Mouse (Mus musculus) ovary, postnatal 10 days (tissue): ENCODE results near the gene Izumo2.

Experiments
- DNase-seq: peaks from one replicate; pipeline ENCODE4 v3.0.0; 2022; ENCODE audit warnings: low spot score

The Izumo2 gene

DNA sequence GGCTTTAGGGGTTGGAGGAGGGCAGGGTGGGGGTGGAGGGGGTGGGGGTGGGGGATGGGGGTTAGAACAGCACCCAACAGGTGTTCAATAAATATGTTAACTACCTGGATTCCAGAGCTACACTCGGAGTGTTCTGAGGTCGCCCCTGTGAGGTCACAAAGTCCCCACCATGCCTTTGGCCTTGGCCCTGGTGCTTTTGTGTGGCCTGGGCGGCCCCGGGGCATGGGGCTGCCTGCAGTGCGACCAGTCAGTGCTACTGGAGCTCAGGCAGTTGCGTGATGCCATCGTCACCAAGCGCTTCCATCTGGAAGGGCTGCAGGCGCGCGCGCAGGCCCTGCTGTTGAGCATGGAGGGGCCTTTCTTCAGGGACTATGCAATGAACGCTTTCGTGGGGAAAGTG, at the start of gene Izumo2:
Gene Izumo2 (plus strand): TSS at position 169 of the 400 bp plus-strand sequence.
- no peak for DNase-seq

DNA sequence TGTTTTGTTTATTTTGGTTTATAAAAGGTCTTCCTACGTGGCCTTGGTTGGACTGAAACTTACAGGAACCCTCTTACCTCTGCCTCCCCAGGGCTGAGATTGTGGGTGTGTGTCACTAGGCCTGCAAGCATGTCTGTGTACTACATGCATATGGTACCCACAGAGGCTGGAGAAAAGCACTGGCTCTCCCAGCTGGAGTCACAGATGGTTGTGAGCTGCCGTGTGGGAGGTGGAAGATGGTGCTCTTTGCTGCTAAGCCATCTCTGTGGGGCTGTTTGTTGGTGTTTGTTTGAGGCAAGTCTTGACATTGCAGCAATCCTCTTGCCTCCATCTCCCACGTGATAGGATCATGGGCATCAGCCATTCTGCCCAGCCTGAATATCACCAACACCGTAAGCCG, 47.3 kb upstream of the Izumo2 start:
- DNase-seq, result no peak

DNA sequence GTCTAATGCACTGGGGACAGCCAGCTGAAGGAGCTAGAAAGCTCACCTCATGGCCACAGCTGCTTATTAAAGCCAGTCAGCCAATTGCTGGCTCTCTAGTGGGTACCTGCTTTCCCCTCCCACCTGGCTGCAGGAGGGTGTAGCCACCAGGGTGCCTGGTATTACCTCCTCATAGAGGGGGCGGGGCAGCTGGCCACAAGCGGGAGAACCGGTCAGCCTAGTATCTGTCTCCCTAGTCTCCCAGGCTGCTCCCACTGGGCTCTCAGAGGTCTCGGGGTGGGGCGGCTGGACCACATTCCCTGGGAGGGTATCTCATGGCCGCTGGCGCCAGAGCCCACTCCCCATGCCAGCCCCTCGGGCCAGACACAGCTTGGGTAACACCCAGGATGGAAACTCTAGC, 46.4 kb upstream of the Izumo2 start:
- DNase-seq, result no peak

DNA sequence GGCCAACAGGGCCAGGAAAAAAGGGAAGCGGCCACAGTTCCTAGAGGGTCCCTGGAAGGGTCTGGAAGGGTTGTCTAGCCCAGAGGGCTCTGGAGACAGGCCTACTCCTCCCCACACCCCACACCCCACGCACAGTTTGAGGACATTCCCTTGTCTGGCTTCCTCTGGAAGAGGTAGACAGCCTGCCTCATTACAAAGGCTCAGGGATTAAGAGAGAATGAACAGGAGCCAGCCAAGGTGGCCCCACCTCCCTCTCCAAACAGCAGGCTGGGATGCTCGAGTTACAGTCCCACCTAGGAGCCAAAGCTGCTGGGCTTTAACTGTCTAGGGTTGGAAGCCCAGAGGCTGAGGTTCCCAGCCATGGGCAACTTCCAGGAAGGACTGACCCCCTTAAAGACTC, 46.0 kb upstream of the Izumo2 start:
- no peak for DNase-seq

DNA sequence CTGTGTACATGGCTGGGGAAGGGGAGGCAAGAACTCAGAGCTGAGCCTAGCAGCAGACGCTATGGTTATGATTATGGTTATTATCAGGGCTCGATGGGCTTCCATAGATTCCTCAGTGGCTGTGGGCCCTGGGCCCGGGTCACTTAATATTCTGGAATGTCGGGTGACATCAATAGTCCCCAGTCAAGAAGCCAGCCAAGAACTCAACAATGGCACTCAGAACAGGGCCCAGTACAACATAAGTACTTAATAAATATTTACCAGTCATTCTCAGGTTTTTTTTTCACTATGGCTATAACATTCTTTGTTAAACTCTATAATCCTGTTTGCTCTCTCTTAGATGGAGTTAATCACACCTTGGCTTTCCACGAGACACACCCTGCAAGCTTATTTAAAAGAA, 45.0 kb upstream of the Izumo2 start:
- no peak for DNase-seq

DNA sequence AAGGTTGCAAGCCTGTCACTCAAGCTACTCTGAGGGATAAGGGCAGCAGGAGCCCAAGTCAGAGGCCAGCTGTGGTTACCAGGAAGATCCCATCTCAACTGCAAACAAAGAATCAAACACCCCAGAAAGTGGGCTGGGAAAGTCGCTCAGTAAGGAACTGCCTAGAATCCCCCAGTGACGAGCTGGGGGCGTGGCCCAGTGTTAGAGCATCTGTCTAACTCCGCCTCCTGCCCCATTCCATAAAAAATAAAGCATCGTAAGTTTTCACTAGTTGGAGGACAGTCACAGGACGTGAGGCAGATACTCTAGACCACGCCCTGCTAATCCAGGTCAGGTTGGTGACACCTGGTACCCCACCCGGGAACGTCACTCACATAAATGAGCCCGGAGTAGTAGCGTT, 43.8 kb upstream of the Izumo2 start:
- DNase-seq, result no peak

DNA sequence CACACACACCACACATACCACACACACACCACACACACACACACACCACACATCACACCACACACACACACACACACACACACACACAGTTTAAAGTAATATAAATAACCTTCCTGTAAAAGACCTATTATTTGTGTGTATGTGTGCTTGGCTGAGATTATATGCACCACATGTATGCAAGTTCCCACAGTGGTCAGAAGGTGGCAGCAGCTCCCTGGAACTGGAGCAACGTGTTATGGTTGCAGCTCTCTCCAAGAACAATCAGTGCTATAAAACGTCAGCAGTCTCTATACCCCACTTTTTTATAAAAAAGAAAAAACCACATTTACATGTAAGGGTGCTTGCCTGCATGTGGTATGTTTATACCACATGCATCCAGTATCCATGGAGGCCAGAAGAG, 42.1 kb upstream of the Izumo2 start:
- DNase-seq, result no peak

DNA sequence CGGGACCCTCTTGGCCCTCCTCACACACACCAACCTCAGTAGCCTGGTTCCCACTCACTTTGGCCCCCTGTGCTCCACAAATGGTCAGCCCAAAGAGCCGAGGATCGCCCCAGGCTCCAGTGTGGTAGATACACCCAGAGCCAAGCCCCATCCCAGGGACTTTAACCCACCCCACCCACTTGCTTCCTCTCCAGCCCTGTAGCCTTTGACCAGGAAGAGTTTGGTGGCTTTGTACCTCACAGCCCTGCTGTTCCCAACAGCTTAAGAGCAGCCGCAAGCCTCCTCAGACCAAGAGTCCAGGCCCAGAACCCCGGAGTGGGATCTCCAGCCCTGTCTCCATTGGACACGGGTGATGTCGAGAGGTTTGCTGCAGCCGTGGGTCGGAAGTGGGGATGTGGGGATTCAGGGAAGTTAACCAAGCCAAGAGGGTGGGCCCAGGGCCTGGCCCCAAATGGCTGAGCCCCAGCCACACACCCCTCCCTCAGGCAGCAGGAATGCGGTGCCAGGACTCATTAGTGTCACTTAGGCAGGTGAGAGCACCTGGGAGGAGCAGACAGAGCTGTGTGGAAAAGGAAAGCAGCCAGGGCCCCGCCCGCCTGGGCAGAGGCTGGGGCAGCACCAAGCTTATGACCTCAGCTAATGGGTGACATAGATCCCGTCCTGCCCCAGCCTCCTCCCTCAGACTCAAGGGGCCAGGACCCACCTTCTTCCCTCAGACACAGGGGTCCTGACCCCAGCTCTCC, 40.4 kb upstream of the Izumo2 start:
- no peak for DNase-seq

DNA sequence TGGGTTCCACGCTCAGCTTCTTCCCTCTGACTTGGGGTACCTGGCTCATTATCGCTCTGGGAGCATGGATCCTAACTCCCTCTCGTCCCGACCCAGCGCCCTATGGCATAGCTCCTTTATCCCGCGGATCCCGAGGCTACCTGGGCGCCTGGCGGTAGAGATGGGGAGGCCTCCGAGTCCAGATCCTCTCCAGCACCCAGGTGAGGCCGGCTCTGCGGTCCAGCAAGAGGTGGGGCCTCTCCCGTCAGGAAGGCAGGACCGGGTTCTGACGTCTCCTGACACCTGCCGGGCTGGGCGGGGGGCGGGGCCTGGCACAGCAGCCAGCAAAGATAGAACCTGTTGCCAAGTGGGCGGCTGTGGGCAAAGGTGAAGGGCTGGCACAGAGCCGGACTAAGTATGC, 39.4 kb upstream of the Izumo2 start:
- no peak for DNase-seq

DNA sequence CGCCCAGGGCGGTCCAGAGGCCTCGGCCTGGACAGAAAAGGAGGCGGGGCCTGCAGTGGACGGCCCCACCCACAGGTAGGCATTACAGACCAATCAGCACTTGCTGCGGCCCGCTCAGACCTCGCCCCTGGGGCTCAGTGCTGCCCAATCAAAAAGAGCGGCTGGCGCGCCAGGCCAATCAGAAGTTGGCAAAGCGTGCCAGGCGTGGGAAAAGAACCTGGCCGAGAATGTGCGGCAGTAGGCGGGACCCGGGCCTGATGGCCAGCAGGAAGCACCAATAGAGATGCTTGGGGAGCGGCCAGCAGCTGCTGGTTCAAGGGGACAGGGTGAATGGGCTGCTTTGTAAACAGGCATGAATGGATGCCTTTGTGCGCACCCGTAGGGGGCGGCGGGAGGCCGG, 37.7 kb upstream of the Izumo2 start, which contains the start of gene Myh14:
Gene Myh14 (minus strand): TSS at position 41 of the 400 bp plus-strand sequence.
- DNase-seq, result peak; percentile 60

DNA sequence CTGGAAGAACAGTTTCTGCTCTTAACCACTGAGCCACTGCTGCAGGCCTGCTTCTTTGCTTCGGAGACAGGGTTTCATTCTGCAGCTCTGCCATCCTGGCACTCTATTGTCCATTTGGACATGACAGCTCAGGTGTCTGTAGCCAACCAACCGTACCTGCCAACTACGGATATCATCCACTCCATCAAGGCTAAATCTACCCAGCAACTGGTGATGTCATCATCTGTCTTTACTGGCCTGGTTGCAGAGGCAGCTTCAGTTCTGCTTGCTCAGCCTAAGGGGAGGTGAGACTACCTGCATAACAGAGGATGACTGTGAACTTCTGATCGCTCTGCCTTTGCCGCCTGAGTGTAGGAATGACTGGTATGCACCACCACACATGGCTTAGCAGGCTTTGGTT, 36.3 kb upstream of the Izumo2 start:
- DNase-seq, result no peak

DNA sequence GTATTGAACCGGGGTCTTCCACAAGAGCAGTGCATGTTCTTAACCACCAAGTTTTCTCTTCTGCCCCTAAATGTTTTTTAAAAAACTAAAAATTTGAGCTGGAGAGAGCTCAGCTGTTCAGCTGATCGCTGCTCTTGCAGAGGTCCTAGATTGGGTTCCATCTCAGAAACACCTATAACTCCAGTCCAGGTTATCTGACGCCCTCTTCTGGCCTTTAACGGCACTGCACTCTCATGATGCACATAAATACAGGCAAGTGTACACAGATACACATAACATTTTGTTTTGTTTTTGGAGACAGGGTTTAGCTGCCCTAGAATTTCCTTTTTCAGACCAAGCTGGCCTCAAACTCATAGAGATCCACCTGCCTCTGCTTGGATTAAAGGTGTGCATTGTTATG, 34.0 kb upstream of the Izumo2 start:
- no peak for DNase-seq

DNA sequence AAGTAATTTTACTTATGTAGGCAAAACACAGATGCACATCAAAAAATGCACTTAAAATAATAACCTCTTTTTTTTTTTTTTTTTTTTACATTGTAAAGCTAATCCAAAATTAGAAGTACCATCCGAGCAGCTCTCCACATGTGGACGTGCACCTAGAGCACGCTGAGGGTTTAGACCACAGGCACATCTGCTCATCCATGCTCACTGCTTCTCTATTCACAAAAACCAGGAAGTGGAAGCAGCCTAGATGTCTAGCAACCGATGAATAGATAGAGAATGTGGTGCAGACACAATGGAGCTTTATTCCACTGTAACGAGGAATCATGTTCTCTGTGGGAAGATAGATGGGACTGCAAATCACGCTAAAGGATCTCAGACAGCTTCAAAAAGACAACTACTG, 33.4 kb upstream of the Izumo2 start:
- no peak for DNase-seq

DNA sequence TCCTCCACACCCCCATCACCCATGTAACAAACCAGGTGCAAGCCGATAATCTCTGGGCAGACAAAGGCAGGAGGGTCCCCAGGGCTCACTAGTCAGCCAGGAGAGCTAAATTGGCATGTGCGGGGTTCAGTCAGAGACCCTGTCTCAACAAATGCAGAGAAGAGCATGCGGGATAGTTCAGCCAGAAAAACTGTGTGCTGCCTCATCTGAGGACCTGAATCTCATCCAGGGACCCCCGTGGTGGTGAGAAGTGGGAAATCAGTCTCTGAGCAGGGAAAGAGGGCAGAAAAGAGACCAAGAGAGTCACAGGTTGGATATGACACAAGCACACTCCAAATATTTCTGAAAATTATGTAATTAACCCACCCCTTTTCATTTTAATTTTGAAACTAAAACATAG, 32.4 kb upstream of the Izumo2 start:
- DNase-seq, result no peak

DNA sequence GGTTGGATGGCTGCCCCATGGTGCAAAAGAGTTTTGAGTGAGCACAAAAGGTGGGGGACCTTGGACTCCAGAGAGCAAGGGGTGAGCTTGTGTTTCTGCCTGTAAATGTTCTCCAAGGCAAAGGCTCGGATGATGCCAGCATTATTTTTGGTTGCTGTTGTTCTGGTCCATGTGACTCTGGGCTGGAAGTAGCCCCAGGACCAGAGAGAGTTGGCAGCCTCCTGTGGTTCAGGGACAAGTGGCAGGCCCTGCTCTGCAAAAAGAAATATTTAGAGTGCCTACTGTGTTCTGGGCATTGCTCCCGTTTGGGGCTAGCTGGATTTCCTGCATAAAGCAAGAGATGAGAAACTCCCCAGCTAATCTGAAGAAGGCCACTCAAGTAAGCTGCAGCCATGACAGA, 31.9 kb upstream of the Izumo2 start:
- DNase-seq, result no peak

DNA sequence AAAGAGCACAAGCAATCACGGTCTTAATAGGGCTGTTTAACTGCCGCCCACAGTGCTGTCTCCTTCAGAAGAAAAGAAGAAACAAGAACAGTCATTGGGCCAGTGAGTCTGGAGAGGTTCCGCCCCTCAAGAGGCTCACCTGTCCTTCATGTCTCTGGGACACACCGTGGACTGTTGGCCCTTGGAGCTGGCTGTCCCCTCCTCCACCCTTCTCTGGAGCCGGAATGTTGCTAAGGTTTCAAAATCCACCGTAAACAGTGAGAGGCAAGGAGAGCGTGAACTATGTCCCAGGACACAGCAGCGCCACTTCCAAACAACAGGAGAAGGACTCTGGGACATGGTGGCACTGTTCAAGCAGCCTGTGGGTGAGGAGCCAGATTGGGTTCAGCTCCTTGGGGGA, 24.9 kb upstream of the Izumo2 start:
- DNase-seq, result no peak

DNA sequence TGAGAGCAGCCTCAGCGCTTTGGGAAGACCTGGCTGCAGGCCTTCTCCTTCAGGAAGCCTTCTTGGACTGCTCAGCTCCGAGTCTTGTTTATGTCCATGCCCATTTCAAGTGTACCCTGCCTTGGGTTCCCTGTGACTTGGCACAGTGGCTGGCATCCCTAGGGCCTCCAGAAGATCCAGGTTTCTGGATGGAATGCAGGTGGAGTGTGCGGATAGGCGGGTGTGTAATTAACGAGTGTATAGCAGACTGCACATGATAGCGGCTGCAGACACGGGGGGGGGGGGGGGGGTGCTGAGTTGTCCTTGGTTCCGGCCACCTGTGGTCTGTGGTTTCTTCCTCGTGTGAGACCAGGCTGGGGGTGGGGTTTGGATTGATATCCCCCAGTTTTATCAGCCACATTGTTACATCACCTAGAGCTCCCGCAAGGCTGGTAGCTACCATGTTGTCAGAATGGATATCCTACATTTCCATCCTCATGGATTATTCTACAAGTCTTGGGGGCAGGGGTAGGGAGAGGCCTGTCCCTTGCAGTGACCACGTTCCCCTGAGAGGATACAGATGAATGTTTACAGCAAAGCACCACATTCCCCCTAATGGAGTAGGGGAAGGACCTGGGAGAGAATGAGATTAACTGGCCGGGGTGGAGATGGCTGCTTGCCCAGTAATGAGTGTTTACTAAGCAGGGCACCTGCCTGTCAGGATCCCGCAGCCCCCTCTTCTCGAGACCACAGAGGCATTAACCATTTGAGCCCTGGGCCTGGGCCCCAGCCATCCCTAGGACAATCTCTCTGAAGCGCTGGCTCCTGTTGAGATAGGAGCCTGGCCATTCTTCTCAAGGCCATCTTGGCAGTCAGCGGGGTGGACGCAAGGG, 22.8 kb upstream of the Izumo2 start:
- no peak for DNase-seq

DNA sequence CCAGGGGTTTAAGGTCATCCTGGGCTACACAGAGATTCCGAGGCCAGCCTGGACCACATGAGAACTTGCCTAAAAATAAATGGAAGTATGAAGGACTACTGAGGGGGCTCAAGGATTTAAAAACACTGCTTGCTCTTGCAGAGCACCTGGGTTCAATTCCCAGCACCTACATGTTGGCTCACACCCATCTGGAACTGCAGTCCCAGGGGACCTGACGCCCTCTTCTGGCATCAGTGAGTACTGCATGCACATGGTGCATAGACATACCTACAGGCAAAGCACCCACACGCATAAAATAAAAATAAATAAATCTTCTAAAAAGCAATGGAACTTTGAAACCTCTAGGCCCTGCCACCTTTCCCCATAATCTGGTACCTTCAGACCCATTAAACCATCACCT, 19.7 kb upstream of the Izumo2 start:
- DNase-seq, result no peak

DNA sequence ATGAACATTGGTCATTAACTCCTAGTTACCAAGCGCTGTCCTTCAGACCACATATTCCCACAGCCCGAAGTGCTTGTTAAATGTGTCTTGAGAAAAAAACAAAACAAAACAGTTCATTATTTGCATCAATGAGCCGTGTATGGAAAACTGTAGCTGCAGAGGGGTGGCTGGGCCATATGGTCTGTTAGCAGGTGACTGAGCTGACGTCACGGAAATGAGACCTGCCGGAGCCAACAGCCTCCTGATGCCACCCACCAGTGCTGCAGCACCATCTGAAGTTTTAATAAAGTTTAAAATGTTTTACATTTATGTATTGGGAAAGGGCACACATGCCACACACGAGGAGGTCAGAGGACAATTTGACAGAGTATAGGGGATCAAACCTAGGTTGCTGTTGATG, 19.2 kb upstream of the Izumo2 start:
- DNase-seq, result no peak

DNA sequence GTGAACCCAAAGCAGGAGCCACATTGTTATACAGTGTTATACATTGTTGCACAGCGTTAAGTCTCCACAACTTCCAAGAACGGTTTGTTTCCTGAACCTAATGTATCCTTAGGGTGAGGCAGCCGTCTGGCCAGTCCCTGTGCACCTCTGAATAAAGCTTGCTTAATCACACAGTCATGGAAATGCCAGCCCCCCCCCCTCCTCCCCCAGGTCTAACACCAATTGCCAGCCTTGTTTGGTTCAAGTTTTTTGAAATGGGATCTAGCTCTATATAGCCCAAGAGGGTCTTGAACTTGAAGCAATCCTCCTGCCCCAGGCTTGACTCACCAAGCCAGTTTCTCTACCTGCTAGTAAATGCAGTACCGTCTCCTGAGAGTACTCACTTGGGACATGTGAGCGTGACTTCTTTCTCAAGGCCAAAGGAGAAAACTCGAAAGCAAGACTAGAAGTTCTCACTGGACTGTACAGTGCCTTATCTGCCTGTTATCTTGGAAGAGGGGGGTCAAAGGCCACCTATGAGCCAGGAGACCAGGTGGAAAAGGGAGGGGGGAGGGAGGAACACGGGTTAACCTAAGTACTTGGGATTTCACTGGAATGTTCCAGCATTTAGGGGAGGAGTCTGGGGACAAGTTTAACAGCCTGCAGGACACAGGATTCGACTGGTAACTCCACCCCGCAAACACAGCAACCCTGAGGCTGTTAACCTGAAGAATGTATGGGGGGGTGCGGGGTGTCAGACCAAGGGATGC, 14.9 kb upstream of the Izumo2 start:
- no peak for DNase-seq

DNA sequence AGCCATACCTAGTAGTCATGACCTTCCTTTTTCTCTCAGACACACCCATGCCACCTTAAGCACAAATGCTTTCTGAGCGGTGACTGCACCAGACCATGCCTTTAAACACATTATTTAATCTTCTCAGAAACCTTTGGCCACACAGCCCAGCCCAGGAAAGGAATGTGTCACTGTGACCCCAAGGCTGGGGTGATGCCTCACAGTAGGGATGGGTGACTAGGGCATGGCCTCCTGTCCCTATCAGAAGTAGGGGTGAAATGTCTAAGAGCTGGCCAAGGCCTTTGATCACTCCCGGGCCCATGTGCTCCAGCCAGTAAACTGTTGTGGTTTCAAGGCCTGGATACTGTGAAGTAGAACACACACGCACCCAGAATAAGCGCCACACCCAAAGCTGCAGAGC, 13.3 kb upstream of the Izumo2 start:
- no peak for DNase-seq

DNA sequence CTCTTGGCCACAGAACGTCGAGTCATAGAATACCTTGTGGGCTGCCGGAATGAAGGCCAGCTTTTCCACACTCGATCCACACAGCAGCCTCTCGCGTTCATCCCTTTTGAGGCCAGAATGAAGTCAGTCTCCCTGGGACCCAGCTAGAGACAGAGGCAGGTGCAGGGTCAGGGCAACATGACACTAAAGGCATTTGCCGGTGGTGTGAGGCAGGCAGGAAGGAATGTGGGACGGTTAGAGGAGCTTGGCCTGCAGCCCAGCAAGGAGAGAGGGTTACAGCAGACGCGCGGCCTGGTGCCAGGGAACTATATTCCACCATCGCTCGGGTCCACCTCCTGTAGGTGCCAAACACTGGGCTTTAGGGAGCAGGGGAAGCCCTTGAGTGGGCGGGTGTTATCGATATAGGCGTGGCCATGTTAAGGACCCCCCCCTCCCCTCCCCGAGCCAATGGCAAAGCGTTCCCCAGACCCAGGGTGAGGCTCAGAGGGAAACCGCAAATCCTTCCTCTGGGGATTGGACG, 11.3 kb upstream of the Izumo2 start:
- peak; percentile 20 for DNase-seq

DNA sequence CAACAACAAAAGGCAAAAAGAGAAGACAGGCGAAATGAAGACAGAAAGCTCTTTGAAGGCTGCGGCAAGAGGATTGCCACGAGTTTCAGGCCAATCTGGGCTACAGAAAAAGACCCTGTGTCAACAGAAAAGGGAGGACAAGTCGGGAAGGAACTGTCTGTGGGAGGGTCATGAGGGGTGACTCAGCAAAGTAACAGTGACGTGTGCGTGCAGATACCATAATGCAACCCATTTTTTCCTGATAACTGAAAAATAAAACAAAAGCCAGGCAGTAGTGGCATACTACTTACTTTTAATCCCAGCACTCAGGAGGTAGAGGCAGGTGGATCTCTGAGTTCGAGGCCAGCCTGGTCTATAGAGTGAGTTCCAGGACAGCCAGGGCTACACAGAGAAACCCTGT, 10.6 kb upstream of the Izumo2 start:
- no peak for DNase-seq
